Mouse (Mus musculus): Measurements from ENCODE around the gene Aqp7.

- no peak for TF ChIP-seq CTCF (IDR thresholded peaks at IDR 0.05; ENCODE audit: low read depth)
- TF ChIP-seq EP300 (IDR thresholded peaks at IDR 0.05; ENCODE audit: low read depth): no peak
Measured at GRCm38 (mm10) chr4:41042880-41043279, 5.1 kb downstream of the Aqp7 start.

Measured in heart, postnatal 0 days (tissue).